Mouse (Mus musculus): ENCODE results near the gene Rnf39.

DNA sequence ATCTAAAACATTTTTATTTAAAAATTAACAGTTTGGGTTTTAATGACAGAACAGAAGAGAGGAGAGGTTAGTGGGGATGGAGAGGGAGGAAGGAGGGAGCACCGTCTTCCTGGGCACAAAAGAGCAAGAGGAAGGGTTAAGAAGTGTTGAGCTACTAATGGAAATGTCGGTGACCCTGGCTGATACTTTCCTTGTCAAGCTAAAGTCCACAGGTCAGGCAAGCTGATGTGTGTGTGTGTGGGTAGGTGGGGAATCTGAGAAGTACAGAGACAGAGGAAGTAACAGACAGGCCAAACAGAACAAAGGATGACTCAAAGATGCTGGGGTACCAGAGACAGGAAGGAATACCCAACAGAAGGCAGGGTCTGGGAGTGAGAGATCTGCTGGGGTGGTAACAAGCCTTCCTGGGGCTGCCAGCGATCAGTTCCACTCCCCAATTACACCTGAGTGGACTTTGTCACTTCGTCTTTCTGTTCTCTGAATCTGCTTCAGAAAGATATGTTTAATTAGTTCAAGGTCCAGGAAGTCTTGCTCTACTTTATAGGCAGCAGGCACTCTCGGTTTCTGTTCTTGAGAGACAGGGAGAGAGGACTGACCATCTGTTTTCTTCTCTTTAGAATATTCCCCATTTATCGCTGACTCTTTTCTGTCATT is 45.0 kb upstream of the Rnf39 start, which contains the start of gene Trim31:
- TF ChIP-seq CTCF (IDR thresholded peaks at IDR 0.05; ENCODE audit: insufficient read depth, low read depth, low read length) (no peak), POLR2A (IDR thresholded peaks at IDR 0.05; ENCODE audit: insufficient read depth, low read depth, low read length) (no peak)

Data from olfactory bulb, adult 2 months (tissue).